Mouse (Mus musculus): ENCODE measurements around the gene Pan3.

Gene Pan3

GRCm38 (mm10) chr5:147429535-147430305 is at the start of gene Pan3:
Pan3 (plus strand) TSS chr5:147430161.
- ChIA-PET POLR2A (interaction anchor here in 3 of 4 experiments (0.6 to 4.4 kb wide), 13 partner anchors 10 to 465 kb away, joined by 3 to 24 read pairs (median 4); partner anchors contain the start of gene Slc46a3 (in 1 of the 3)), CTCF (interaction anchor here in 1 of 4 experiments (0.8 kb wide), 1 partner anchor 98 kb away, joined by 4 read pairs; no protein-coding TSS in a partner anchor)

- CTCF ChIA-PET = no interaction called here
Observed at GRCm38 (mm10) chr5:147381396-147381795, 48.6 kb upstream of the Pan3 start.

GRCm38 (mm10) chr5:147386865-147387264 is 43.1 kb upstream of the Pan3 start:
- ChIA-PET POLR2A (interaction anchor here in 1 of 4 experiments (0.6 to 1.0 kb wide), 2 partner anchors 22 to 142 kb away, joined by 3 read pairs; no protein-coding TSS in a partner anchor), CTCF (interaction anchor here in 1 of 4 experiments (0.6 kb wide), 1 partner anchor 469 kb away, joined by 4 read pairs; no protein-coding TSS in a partner anchor)

More at GRCm38 (mm10) chr5:147381396-147381795, 48.6 kb upstream of the Pan3 start:
- POLR2A ChIA-PET = no interaction called here

GRCm38 (mm10) chr5:147388376-147389008 is 41.5 kb upstream of the Pan3 start:
- CTCF ChIA-PET = no interaction called here
- POLR2A ChIA-PET = no interaction called here

- POLR2A ChIA-PET = no interaction called here
Observed at GRCm38 (mm10) chr5:147389052-147389451, 40.9 kb upstream of the Pan3 start.

GRCm38 (mm10) chr5:147390772-147391171 is 39.2 kb upstream of the Pan3 start:
- ChIA-PET POLR2A (interaction anchor here in 1 of 4 experiments (1.5 kb wide), 1 partner anchor 18 kb away, joined by 3 read pairs; no protein-coding TSS in a partner anchor), CTCF (interaction anchor here in 1 of 4 experiments (0.5 kb wide), 1 partner anchor 33 kb away, joined by 3 read pairs; no protein-coding TSS in a partner anchor)

More at GRCm38 (mm10) chr5:147389052-147389451, 40.9 kb upstream of the Pan3 start:
- CTCF ChIA-PET = no interaction called here

GRCm38 (mm10) chr5:147392667-147393213 is 37.2 kb upstream of the Pan3 start:
- ChIA-PET POLR2A (interaction anchor here in 1 of 4 experiments (0.7 kb wide), 1 partner anchor 43 kb away, joined by 3 read pairs; no protein-coding TSS in a partner anchor), CTCF (interaction anchor here in 1 of 4 experiments (0.7 kb wide), 2 partner anchors 600 to 1270 kb away, joined by 3 to 6 read pairs; no protein-coding TSS in a partner anchor)

- POLR2A ChIA-PET = no interaction called here
- CTCF ChIA-PET = interaction anchor here in 3 of 4 experiments (0.7 to 1.0 kb wide), 3 partner anchors 24 to 1086 kb away, joined by 3 to 4 read pairs (median 3); no protein-coding TSS in a partner anchor
Observed at GRCm38 (mm10) chr5:147395050-147395449, 34.9 kb upstream of the Pan3 start.

GRCm38 (mm10) chr5:147399843-147400504 is 30.0 kb upstream of the Pan3 start, which contains the start of gene Flt3:
Flt3 (minus strand) TSS chr5:147400489.
- ChIA-PET POLR2A (interaction anchor here in 1 of 4 experiments (0.9 to 1.6 kb wide), 2 partner anchors 9 to 23 kb away, joined by 3 to 4 read pairs; no protein-coding TSS in a partner anchor), CTCF (interaction anchor here in 2 of 4 experiments (0.6 to 1.1 kb wide), 2 partner anchors 16 to 170 kb away, joined by 3 read pairs; no protein-coding TSS in a partner anchor)

- ChIA-PET CTCF (interaction anchor here in 1 of 4 experiments (1.1 kb wide), 2 partner anchors 17 to 69 kb away, joined by 3 read pairs; no protein-coding TSS in a partner anchor), POLR2A (no interaction called here)
Observed at GRCm38 (mm10) chr5:147400505-147400979, 29.4 kb upstream of the Pan3 start.

- ChIA-PET POLR2A (no interaction called here), CTCF (interaction anchor here in 2 of 4 experiments (0.7 to 1.1 kb wide), 3 partner anchors 17 to 1674 kb away, joined by 3 to 4 read pairs (median 3); no protein-coding TSS in a partner anchor)
Observed at GRCm38 (mm10) chr5:147401024-147401423, 28.9 kb upstream of the Pan3 start.

- ChIA-PET POLR2A (interaction anchor here in 3 of 4 experiments (0.6 to 1.1 kb wide), 13 partner anchors 11 to 432 kb away, joined by 3 to 8 read pairs (median 4); partner anchors contain the start of gene Pan3 (in 1 of the 3)), CTCF (interaction anchor here (0.6 to 1.1 kb wide), 13 partner anchors 9 to 1732 kb away, joined by 3 to 11 read pairs (median 4); no protein-coding TSS in a partner anchor)
Observed at GRCm38 (mm10) chr5:147402505-147402904, 27.5 kb upstream of the Pan3 start.

GRCm38 (mm10) chr5:147406135-147406534 is 23.8 kb upstream of the Pan3 start:
- ChIA-PET CTCF (interaction anchor here in 1 of 4 experiments (0.6 kb wide), 1 partner anchor 44 kb away, joined by 3 read pairs; no protein-coding TSS in a partner anchor), POLR2A (no interaction called here)

- CTCF ChIA-PET = interaction anchor here in 1 of 4 experiments (0.7 to 1.5 kb wide), 3 partner anchors 10 to 212 kb away, joined by 3 to 9 read pairs (median 3); no protein-coding TSS in a partner anchor
- POLR2A ChIA-PET = interaction anchor here in 3 of 4 experiments (0.6 to 1.6 kb wide), 23 partner anchors 9 to 764 kb away, joined by 3 to 17 read pairs (median 3); partner anchors contain the start of gene Pan3 (in 2 of the 3)
Observed at GRCm38 (mm10) chr5:147408731-147409130, 21.2 kb upstream of the Pan3 start.

- ChIA-PET CTCF (no interaction called here), POLR2A (no interaction called here)
Observed at GRCm38 (mm10) chr5:147410585-147410984, 19.4 kb upstream of the Pan3 start.

GRCm38 (mm10) chr5:147417986-147418385 is 12.0 kb upstream of the Pan3 start:
- CTCF ChIA-PET = interaction anchor here (0.6 to 1.4 kb wide), 10 partner anchors 9 to 1917 kb away, joined by 3 to 9 read pairs (median 3); no protein-coding TSS in a partner anchor
- POLR2A ChIA-PET = interaction anchor here (0.6 to 3.6 kb wide), 8 partner anchors 9 to 834 kb away, joined by 3 to 24 read pairs (median 4); partner anchors contain the start of gene Pan3 (in 2 of the 4)

- ChIA-PET POLR2A (interaction anchor here (0.6 to 3.6 kb wide), 11 partner anchors 10 to 834 kb away, joined by 3 to 24 read pairs (median 4); partner anchors contain the start of genes Pan3 (in 2 of the 4) and Slc46a3 (in 1 of the 4)), CTCF (interaction anchor here (0.6 to 1.4 kb wide), 22 partner anchors 10 to 1917 kb away, joined by 3 to 9 read pairs (median 4); no protein-coding TSS in a partner anchor)
Observed at GRCm38 (mm10) chr5:147418394-147419121, 11.4 kb upstream of the Pan3 start.
